Mouse (Mus musculus): Measurements from ENCODE around the gene Cnga3. TPM values are rescaled to one million over a fixed set of nuclear protein-coding genes. Genes with fewer than 3 reads are reported as not detected.
A peak's percentile ranks its signal among the peaks of the same experiment; 100 is the strongest.

Gene Cnga3
- polyA plus RNA-seq, 1 experiment from 2014 or later = 0.32 TPM

GRCm38 (mm10) chr1:37212375-37212774, 1.9 kb upstream of the Cnga3 start:
- H3K4me2 ChIP-seq (ENCODE audit: low read length) = no peak overlapping the region
- H3K4me1 ChIP-seq (ENCODE audit: control insufficient read depth, insufficient read depth, low read length) = peaks cover 3% of the 10 kb centered on the region; the same call in 1 of the 2 replicates
- H3K9me3 ChIP-seq (ENCODE audit: control insufficient read depth, low read length) = no peaks in the 10 kb centered on the region
- no peak overlapping the region for H3K4me3 ChIP-seq (replicated peaks; ENCODE audit: low read depth, low read length)
- DNase-seq (no peak), ATAC-seq (ENCODE audit: low FRiP score, low TSS enrichment) (no peak)
- H3K9ac ChIP-seq (replicated peaks; ENCODE audit: low read length) = no peak overlapping the region
- no peaks in the 10 kb centered on the region for H3K27me3 ChIP-seq (ENCODE audit: control insufficient read depth, insufficient read depth, low read length)
- H3K27ac ChIP-seq (replicated peaks; ENCODE audit: low read depth, low read length) = no peak overlapping the region
- 91% methylated on average over 9 of the region's 9 CpGs for WGBS
- H3K36me3 ChIP-seq (ENCODE audit: control insufficient read depth, insufficient read depth, low read length) = no peaks in the 10 kb centered on the region

DNA sequence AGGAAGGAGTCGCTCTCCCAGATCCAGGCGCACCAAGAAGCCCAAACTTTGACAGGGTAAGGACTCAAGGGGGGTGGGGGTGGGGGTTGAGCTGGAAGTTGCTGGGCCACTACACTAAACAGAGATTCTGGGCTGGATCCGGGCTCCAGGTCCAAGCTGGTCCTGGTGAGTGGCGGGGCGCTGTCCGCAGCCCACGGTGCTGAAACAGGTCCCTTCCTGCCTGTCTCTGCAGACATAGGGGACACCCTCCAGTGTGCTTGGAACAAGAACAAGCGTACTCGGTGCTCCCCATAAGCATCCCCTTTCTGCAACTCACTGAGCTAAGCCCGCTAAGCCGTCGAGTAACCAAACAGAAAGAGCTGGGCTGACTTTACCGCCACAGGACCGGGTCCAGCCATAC, 4.2 kb downstream of the Cnga3 start:
- no peaks in the 10 kb centered on the region for H3K27me3 ChIP-seq (ENCODE audit: control insufficient read depth, insufficient read depth, low read length)
- DNase-seq = peak; percentile 61
- no peak overlapping the region for H3K27ac ChIP-seq (replicated peaks; ENCODE audit: low read depth, low read length)
- 4% methylated on average over 14 of the region's 14 CpGs for WGBS
- H3K4me3 ChIP-seq (replicated peaks; ENCODE audit: low read depth, low read length) = no peak overlapping the region
- H3K36me3 ChIP-seq (ENCODE audit: control insufficient read depth, insufficient read depth, low read length) = no peaks in the 10 kb centered on the region
- no peak overlapping the region for H3K4me2 ChIP-seq (ENCODE audit: low read length)
- H3K9me3 ChIP-seq (ENCODE audit: control insufficient read depth, low read length) = no peaks in the 10 kb centered on the region
- peaks cover 29% of the 10 kb centered on the region for H3K4me1 ChIP-seq (ENCODE audit: control insufficient read depth, insufficient read depth, low read length)
- no peak overlapping the region for H3K9ac ChIP-seq (replicated peaks; ENCODE audit: low read length)
- no peak for ATAC-seq (ENCODE audit: low FRiP score, low TSS enrichment)

- WGBS = 75% methylated on average over 5 of the region's 5 CpGs
Observed at GRCm38 (mm10) chr1:37219593-37219992, 5.4 kb downstream of the Cnga3 start.

GRCm38 (mm10) chr1:37220134-37220907, 6.1 kb downstream of the Cnga3 start:
- WGBS = 23% methylated on average over 6 of the region's 6 CpGs
- H3K9ac ChIP-seq (replicated peaks; ENCODE audit: low read length) = no peak overlapping the region
- peaks cover 26% of the 10 kb centered on the region for H3K4me1 ChIP-seq (ENCODE audit: control insufficient read depth, insufficient read depth, low read length)
- peak overlapping the region; percentile 13; the same call in 1 of the 2 replicates for H3K4me2 ChIP-seq (ENCODE audit: low read length)
- H3K27me3 ChIP-seq (ENCODE audit: control insufficient read depth, insufficient read depth, low read length) = no peaks in the 10 kb centered on the region
- DNase-seq = peak; percentile 95
- H3K4me3 ChIP-seq (replicated peaks; ENCODE audit: low read depth, low read length) = no peak overlapping the region
- no peaks in the 10 kb centered on the region for H3K9me3 ChIP-seq (ENCODE audit: control insufficient read depth, low read length)
- peak overlapping the region; percentile 66 for H3K27ac ChIP-seq (replicated peaks; ENCODE audit: low read depth, low read length)
- H3K36me3 ChIP-seq (ENCODE audit: control insufficient read depth, insufficient read depth, low read length) = no peaks in the 10 kb centered on the region
- peak; percentile 88 for ATAC-seq (ENCODE audit: low FRiP score, low TSS enrichment)

More at GRCm38 (mm10) chr1:37219593-37219992, 5.4 kb downstream of the Cnga3 start:
- Histone ChIP-seq H3K27ac (replicated peaks; ENCODE audit: low read depth, low read length) (peak overlapping the region; percentile 66), H3K4me3 (replicated peaks; ENCODE audit: low read depth, low read length) (no peak overlapping the region), H3K9ac (replicated peaks; ENCODE audit: low read length) (no peak overlapping the region), H3K36me3 (ENCODE audit: control insufficient read depth, insufficient read depth, low read length) (no peaks in the 10 kb centered on the region), H3K4me1 (ENCODE audit: control insufficient read depth, insufficient read depth, low read length) (peaks cover 26% of the 10 kb centered on the region), H3K9me3 (ENCODE audit: control insufficient read depth, low read length) (no peaks in the 10 kb centered on the region), H3K4me2 (ENCODE audit: low read length) (peak overlapping the region; percentile 13; the same call in 1 of the 2 replicates), H3K27me3 (ENCODE audit: control insufficient read depth, insufficient read depth, low read length) (no peaks in the 10 kb centered on the region)
- ATAC-seq (ENCODE audit: low FRiP score, low TSS enrichment) = no peak
- no peak for DNase-seq

DNA sequence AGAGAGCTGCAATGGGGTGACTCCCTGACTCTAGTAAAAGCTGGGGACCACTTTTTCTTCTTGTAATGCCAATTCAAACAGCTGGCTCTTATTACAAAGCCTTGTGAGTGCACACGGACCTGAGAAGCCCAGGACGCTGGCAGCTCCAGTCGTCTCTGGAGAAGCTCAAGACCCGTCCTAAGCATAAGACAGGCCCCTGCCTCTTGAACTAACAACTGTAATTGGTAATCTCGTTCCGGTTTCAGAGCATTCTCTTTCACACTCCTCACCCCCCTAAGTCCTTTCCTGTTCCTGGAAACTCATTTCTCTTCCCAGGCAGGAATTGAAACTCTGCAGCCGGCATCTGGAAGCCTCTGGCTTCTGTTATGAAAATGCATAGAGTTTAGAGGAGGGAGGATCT, 7.8 kb downstream of the Cnga3 start:
- Histone ChIP-seq H3K36me3 (ENCODE audit: control insufficient read depth, insufficient read depth, low read length) (no peaks in the 10 kb centered on the region), H3K9ac (replicated peaks; ENCODE audit: low read length) (no peak overlapping the region), H3K9me3 (ENCODE audit: control insufficient read depth, low read length) (no peaks in the 10 kb centered on the region), H3K27ac (replicated peaks; ENCODE audit: low read depth, low read length) (no peak overlapping the region), H3K4me1 (ENCODE audit: control insufficient read depth, insufficient read depth, low read length) (peaks cover 26% of the 10 kb centered on the region), H3K27me3 (ENCODE audit: control insufficient read depth, insufficient read depth, low read length) (no peaks in the 10 kb centered on the region), H3K4me2 (ENCODE audit: low read length) (no peak overlapping the region), H3K4me3 (replicated peaks; ENCODE audit: low read depth, low read length) (no peak overlapping the region)
- 74% methylated on average over 7 of the region's 7 CpGs for WGBS
- no peak for ATAC-seq (ENCODE audit: low FRiP score, low TSS enrichment)
- no peak for DNase-seq

GRCm38 (mm10) chr1:37230404-37230803, 16.2 kb downstream of the Cnga3 start:
- ATAC-seq (ENCODE audit: low FRiP score, low TSS enrichment) (no peak), DNase-seq (no peak)
- H3K9me3 ChIP-seq (ENCODE audit: control insufficient read depth, low read length) = no peaks in the 10 kb centered on the region
- WGBS = 76% methylated on average over 6 of the region's 6 CpGs
- H3K9ac ChIP-seq (replicated peaks; ENCODE audit: low read length) = no peak overlapping the region
- no peak overlapping the region for H3K4me2 ChIP-seq (ENCODE audit: low read length)
- no peaks in the 10 kb centered on the region for H3K4me1 ChIP-seq (ENCODE audit: control insufficient read depth, insufficient read depth, low read length)
- H3K27me3 ChIP-seq (ENCODE audit: control insufficient read depth, insufficient read depth, low read length) = no peaks in the 10 kb centered on the region
- no peak overlapping the region for H3K4me3 ChIP-seq (replicated peaks; ENCODE audit: low read depth, low read length)
- no peak overlapping the region for H3K27ac ChIP-seq (replicated peaks; ENCODE audit: low read depth, low read length)
- no peaks in the 10 kb centered on the region for H3K36me3 ChIP-seq (ENCODE audit: control insufficient read depth, insufficient read depth, low read length)

GRCm38 (mm10) chr1:37231295-37231701, 17.1 kb downstream of the Cnga3 start:
- no peak overlapping the region for H3K4me2 ChIP-seq (ENCODE audit: low read length)
- WGBS = 85% methylated on average over 6 of the region's 6 CpGs
- H3K4me3 ChIP-seq (replicated peaks; ENCODE audit: low read depth, low read length) = no peak overlapping the region
- no peak for ATAC-seq (ENCODE audit: low FRiP score, low TSS enrichment)
- H3K4me1 ChIP-seq (ENCODE audit: control insufficient read depth, insufficient read depth, low read length) = no peaks in the 10 kb centered on the region
- H3K9ac ChIP-seq (replicated peaks; ENCODE audit: low read length) = no peak overlapping the region
- H3K27ac ChIP-seq (replicated peaks; ENCODE audit: low read depth, low read length) = no peak overlapping the region
- DNase-seq = no peak
- H3K27me3 ChIP-seq (ENCODE audit: control insufficient read depth, insufficient read depth, low read length) = no peaks in the 10 kb centered on the region
- no peaks in the 10 kb centered on the region for H3K9me3 ChIP-seq (ENCODE audit: control insufficient read depth, low read length)
- no peaks in the 10 kb centered on the region for H3K36me3 ChIP-seq (ENCODE audit: control insufficient read depth, insufficient read depth, low read length)

- Histone ChIP-seq H3K36me3 (ENCODE audit: control insufficient read depth, insufficient read depth, low read length) (no peaks in the 10 kb centered on the region), H3K4me1 (ENCODE audit: control insufficient read depth, insufficient read depth, low read length) (no peaks in the 10 kb centered on the region), H3K27ac (replicated peaks; ENCODE audit: low read depth, low read length) (no peak overlapping the region), H3K9me3 (ENCODE audit: control insufficient read depth, low read length) (no peaks in the 10 kb centered on the region), H3K9ac (replicated peaks; ENCODE audit: low read length) (no peak overlapping the region), H3K4me3 (replicated peaks; ENCODE audit: low read depth, low read length) (no peak overlapping the region), H3K4me2 (ENCODE audit: low read length) (no peak overlapping the region), H3K27me3 (ENCODE audit: control insufficient read depth, insufficient read depth, low read length) (no peaks in the 10 kb centered on the region)
- ATAC-seq (ENCODE audit: low FRiP score, low TSS enrichment) = no peak; the same call in 1 of the 2 replicates
- 42% methylated on average over 10 of the region's 10 CpGs for WGBS
- DNase-seq = peak; percentile 73
Observed at GRCm38 (mm10) chr1:37239045-37239635, 24.9 kb downstream of the Cnga3 start.

GRCm38 (mm10) chr1:37242253-37242652, 28.0 kb downstream of the Cnga3 start:
- DNase-seq (no peak), ATAC-seq (ENCODE audit: low FRiP score, low TSS enrichment) (no peak)
- H3K36me3 ChIP-seq (ENCODE audit: control insufficient read depth, insufficient read depth, low read length) = no peaks in the 10 kb centered on the region
- no peaks in the 10 kb centered on the region for H3K27me3 ChIP-seq (ENCODE audit: control insufficient read depth, insufficient read depth, low read length)
- H3K4me1 ChIP-seq (ENCODE audit: control insufficient read depth, insufficient read depth, low read length) = no peaks in the 10 kb centered on the region
- no peak overlapping the region for H3K9ac ChIP-seq (replicated peaks; ENCODE audit: low read length)
- no peak overlapping the region for H3K27ac ChIP-seq (replicated peaks; ENCODE audit: low read depth, low read length)
- no peak overlapping the region for H3K4me2 ChIP-seq (ENCODE audit: low read length)
- 83% methylated on average over 8 of the region's 8 CpGs for WGBS
- H3K4me3 ChIP-seq (replicated peaks; ENCODE audit: low read depth, low read length) = no peak overlapping the region
- H3K9me3 ChIP-seq (ENCODE audit: control insufficient read depth, low read length) = no peaks in the 10 kb centered on the region
